Mouse (Mus musculus) spleen, postnatal 14 days (tissue): ENCODE results near the gene Col4a4.

ENCODE experiments used
- DNase-seq, 2 experiments: peaks; one replicate each; pipeline ENCODE4 v3.0.0; 2021 to 2022; ENCODE audit warnings: low spot score in 2 of 2

Col4a4 gene

DNA sequence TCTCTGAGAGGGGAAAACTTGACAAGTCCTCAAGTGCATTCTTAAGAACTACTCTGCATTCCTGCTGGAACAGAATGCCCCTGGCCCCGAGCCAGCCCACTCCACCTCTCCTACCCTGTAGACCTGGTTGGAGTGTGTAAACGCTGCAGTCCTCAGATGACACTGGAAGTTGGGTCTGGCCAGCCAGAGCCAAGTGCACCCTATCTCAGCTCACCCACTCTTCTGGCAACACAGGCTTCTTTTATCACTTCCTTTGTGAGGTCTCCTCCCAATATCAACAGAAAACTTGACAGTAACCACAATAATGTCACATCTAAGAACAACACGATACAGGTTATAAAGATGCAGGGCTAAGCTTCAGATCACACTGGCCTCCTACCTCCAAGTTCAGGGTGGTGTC, 8.7 kb downstream of the Col4a4 start:
- no peak for DNase-seq

DNA sequence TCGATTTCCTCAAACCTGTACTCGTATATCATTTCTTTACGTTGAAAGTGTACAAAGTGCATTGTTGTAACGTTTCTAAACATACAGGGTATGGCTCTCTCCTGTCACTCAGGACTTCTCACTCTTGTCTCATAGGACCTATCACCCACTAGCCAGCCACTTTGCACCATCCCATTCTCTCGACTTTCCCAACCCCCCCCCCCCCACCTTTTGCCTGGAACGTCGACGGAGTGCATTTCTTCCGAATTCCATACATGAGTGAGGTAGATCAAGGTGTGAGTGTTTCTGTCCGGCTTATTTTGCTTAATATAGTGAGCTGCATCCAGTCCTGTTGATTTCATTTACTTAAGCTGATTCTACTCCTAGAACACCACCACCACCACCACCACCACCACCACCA, 9.3 kb downstream of the Col4a4 start:
- no peak for DNase-seq

GRCm38 (mm10) chr1:82576182-82576581, 10.5 kb downstream of the Col4a4 start:
- DNase-seq: no peak

DNA sequence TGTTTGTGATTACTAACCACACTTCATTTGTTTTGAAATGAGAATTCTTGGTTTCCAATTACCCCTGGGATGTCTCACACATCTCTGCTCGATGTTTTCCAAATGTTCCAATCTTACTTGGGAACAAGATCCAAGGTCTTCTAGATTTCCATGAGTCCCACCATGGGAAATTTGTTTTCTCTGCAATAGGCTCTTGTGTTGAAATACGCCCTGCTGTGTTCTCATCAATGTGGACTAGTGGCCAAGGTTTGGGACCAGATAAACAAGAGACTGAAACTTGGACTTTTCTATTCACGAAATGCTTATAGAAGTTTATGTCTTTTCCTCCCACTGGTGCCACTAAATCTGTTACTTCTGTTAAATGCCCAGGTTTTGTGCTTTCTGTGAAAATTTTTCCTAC, 11.0 kb downstream of the Col4a4 start:
- DNase-seq: no peak

DNA sequence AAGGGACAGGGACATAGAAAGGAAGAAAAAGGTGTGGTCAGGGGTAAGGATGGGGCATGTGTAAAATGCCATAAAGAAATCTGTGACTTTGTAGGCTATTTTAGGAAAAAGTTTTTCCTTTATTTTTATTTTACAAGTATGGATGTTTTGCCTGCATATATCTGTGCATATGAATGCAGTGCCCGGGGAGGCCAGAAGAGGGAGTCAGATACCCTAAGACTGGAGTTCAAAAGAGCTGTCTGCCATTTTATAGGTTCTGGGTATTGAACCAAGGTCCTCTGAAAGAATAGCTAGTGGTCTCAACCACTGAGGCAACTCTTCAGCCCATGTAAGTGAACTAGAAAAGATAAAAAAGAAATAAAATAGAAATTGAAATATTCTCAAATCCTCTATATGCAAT, 14.9 kb downstream of the Col4a4 start:
- DNase-seq: no peak

DNA sequence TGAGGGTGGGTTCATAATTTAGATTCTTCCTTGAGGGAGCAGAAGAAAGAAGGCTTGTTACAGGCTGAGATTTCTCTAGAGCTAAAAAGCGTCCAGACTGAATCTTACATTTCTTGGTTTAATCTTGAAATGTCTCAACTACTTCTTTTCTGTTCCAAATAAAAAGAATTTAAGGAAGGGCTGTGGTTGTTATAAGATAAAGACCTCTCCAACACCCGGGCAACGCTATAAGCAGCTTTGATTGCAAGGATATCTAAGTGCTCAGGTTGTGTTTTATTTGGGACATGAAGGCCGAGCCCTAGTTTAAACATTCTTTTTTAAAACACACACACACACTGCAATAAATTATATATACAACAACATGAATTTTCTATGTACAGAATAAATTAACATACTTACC, 17.2 kb downstream of the Col4a4 start:
- DNase-seq: no peak

GRCm38 (mm10) chr1:82560223-82560622, 26.4 kb downstream of the Col4a4 start:
- DNase-seq: no peak

GRCm38 (mm10) chr1:82554889-82555288, 31.8 kb downstream of the Col4a4 start:
- DNase-seq: no peak

DNA sequence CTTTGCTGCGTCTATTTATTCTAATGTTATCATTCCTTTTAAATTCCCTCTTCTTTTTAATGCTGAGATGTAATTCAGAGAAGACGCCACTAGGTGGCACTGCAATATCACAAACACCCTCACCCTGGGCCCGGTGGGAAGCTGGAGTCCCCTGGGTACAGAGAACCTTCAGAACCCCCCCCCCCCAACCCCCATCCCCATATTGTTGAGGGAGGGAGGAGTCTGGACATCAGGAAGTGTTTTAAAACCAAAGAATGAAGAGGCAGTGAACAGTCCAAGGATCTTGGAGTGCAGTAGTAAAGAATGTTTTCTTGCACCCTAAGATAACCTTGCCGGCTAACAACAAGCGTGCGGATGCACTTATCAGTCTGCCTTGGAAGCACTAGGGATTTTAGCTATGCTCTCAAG, 32.2 kb downstream of the Col4a4 start:
- no peak for DNase-seq

DNA sequence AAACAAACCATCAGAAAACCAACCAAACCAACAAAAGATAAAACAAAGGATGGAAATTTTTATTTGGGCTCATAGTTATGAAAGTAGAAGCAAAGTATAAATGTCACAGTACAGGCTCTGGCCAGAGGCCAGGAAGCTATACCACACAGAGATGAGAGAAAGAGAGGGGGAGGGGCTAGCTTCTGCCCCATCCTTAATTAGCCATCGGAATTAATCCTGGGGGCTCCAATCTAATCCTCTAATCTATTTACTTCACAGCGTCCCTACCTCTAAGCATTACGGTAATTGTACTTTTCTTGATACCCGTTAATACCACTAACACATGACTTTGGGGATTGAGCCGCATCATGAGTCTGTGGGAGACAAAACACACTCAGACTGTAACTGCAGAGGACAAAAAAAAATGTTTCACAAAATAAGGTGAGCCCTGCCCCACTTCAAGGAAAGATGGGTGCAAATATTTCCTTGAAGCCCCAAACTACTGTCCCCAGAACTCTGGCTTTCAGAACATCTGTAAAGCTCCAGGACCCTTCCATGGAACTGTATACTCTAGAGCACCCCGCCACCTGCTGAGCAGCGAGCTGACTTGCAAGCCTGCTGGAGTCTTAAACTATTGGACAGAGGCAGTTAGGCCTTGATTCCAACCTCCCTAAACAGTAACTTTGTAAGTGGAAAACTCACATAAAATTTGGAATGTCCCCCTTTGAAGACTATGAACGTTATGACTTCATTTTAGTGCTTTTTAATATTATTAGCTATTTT, 41.3 kb downstream of the Col4a4 start:
- DNase-seq: no peak

DNA sequence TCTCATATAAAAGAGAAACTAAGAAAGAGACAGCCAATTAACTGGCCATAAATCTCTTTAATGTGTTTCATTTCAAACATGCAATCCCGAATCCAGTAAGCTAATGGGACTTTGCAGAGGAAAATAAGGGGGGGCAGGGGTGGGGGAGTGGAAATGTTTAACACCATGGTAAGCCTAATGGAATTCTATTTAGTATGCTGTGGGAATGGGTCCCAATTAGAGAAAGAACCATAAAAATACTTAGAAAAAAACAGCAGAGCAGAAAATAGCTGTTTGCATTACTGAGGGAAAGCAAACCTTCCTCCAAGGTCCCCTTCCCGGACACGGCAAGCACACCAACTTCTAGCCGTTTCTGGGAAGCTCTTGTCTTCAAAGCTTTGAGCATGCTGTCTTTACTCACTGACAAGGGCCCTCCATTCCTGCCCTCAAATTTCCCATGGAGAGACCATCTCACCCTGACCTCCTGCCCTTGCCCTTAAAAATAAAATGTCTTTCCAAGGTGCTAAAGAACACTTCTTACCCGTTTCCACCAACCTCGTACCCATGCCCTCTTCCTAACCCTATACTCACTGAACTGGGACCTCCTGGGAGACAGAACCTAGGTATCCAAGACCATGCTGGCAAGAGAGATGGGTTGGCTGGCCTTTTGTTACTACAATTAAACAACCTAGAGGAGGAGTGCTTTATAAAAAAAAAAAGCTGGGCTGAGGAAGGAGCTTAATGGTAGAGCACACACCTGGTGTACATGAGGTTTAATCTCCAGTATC, 42.0 kb downstream of the Col4a4 start:
- no peak for DNase-seq

GRCm38 (mm10) chr1:82543934-82544333, 42.7 kb downstream of the Col4a4 start:
- DNase-seq: no peak

DNA sequence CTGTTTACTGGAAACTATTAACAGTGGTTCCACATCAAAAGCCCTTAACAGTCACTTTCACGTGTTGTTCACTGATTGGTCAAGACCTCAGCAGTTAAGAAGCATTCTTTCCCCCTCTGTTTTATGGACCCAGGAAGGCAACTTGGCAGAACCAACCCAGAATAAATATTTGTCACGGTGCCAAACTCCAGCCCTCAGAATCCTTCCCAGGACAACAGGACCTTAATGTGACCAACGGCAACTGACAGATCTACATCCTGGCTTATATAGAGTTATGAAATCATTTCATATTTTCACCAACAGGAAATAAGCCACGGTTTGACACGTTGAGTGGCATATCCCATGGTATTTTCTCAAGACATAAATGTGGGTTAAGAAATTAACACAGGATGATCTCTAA, 46.6 kb downstream of the Col4a4 start:
- no peak for DNase-seq

- DNase-seq: no peak
These were observed 48.8 kb downstream of the Col4a4 start for GRCm38 (mm10) chr1:82537848-82538247.

DNA sequence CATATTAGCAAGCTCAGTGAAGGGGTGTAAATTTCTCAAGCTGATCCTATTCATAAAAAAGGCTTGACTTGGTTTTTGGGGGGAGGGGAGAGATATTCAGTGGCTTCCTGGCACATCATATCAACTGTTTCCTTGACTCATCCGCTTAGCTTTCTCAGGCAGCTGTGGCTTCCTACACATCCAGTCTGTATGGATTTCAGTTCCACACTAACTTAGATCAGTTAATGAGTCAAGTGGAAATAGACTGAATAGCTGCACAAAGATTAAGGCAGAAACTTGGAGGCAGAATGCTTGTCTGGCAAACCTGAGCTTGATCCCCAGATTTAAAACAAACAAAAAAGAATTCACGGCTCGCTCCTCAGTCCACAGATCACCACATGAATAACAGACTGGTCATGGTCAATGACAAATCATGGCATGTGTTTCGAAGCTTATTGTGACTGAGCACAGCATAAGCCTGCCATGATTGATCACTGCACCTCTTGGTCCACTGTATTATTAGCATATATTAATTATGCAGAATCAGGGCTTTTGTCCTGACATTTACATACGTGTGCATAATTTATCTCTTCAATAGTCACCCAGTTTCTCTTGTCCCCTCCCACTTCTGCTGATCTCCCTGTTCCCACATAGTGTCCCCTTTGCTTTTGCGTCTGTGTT, 50.0 kb downstream of the Col4a4 start:
- no peak for DNase-seq

DNA sequence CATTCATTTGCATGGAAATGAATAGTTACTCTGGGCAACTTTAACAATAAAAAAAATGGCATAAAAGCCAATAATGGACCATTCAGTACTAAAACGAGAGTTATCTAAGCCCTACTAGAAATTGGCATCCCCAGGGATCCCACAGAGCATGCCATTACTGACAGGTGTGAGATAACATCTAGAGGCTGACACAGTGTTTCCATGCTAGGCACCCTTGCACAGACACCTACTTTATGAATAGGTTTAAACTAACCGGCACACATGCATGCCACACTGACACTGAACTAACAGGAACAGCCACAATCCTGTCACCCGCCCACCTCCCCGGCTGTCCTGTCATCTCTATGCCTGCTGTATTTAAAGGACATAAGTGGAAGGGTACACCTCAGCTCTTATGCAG, 58.7 kb downstream of the Col4a4 start:
- DNase-seq: no peak

DNA sequence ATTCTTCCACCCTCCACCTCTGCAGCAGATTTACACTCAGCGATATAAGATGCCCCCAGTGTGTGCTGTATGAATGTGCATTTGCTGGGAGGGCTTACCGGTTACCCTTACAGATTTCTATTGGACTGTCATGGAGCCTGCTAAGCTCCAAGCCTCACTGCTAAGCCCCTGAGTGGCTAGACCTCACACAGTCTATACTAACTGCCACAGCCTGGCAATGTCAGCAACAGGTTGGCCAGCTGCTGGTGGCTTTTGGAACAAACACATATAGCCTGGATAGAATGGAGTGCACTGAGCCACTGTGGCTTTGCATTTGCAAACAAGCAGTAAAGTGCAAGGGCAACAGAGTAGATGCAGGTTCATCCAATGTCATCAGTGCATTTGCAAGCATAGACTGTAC, 94.7 kb downstream of the Col4a4 start:
- DNase-seq: no peak

DNA sequence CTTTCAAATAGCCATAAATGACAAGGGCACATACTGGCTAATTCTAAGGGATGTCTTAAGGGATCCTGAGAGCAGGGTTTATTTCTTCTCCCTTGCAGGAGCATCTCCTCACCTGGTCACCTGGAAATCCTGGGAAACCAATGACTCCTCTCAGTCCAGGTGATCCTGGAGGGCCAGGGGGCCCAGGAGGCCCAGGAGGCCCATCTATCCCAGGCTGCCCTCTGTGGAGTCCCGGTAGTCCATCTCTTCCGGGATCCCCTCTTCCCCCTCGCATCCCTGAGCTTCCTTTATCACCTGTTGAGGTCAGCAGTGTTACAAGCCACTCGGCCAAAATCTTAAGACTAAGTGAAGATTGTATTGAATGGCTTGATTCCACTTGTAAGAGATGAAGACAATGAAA, 100.3 kb downstream of the Col4a4 start:
- DNase-seq: no peak

GRCm38 (mm10) chr1:82482371-82482770, 104.3 kb downstream of the Col4a4 start:
- DNase-seq: no peak

DNA sequence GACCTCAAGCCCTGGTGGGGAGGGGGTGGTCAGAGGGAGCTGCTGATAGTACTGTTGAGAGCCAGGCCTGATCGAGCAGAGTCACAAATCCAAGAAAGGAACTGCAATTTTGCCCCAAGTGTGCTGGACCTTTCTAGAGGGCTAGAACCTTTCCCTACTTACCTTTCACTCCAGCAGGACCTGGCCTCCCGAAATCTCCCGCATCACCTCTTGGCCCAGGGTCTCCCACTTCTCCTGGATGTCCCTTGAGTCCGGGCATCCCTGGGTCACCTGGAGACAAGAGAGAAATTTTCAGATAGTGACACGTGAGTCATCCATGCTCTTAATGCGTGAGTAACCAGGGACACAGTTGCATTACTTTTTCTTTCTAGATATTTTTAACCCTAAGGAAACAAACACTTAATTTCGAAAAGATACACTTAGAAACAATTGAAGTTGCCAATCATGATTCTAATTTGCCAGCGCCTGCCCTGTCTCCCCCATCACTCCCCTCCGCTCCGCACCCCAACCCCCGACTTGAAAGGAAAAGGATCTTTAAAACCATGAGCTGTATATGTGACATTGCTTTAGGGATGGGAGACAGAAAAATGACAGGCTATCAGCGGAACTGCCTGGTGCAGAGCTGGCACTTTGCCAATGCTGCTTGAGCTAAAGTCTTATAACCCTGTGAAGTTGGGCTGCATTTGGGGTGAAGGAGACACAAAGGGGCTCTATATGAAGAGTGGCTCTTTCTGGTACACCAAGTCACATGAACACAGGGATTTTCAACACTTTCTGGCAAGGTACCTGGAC, 106.8 kb downstream of the Col4a4 start:
- no peak for DNase-seq

DNA sequence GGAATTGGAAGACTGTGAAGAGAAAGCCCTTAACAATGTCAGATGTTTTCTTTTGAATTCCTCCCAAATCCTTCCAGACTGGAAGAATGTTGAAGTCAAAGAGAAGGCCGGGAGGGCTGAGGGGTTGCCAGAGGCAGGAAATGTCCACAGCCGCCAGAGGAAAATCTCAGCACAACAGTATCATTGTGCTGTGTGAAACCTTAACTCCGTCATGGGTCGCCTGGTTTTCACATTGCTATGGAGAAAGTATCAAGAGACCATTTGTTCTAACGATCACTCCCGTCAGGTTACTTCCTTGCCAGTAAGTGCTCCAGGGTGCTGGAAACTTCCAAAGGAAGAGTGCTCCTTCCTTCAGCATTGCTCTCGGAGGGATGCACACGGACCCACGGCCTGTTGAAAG, 109.9 kb downstream of the Col4a4 start:
- no peak for DNase-seq

DNA sequence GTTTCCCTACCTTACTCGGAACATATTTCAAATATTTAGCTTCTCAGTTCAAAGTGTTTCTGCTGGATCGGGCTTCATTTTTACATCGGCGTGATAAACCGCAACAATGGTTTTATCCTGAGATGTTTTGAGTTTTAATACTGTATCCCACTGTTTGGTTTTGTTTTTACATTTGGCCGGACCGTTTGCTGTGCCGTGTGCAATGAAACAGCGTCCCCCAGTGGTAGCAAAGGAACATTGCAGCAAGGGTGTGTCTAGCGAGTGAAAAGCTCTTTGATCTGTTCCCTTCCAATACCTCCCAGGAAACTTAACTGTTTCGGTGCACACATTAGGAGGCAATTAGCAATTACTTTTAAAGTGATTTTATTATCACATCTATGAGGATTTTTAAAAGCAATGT, 110.4 kb downstream of the Col4a4 start:
- no peak for DNase-seq
